Mouse (Mus musculus): ENCODE results near the gene Fignl1.

The Fignl1 gene

DNA sequence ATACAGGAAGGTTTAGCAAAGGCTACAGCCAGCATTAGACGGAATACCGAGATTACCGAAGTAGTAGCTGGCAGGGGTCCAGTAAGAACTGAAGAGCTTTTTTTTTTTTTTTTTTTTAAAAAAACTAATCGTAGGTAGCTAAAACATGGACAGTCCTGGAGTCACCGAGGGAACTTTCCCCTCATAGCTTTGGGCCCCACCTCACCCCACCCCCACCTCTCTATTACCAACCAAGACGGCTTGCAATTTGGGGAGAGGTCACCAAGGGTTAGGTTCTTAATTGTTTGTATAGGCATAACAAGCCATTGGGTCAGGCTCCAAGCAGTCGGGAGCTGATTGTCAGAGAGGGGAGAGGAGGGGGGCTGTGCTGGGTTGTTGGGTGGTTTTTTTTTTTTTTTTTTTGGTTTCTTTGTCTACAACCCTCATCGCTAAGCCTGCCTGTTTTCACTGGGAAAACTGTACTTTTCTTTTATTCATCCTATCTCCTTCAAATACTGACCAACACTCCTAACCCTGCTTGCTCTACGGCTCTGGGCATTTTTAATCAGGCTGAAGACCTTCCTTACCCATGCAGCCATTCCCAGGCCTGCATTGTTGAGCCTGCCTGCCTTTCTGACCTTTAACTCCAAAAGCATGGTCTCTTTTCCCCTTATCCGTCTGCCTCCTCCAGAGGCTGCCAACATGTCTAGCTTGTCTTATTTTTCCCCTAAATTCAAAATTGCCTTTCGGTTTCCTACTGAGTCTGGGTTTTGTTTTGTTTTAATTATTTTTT, 828 bp upstream of the Fignl1 start:
- no peak for DNase-seq (ENCODE audit: low read depth in 2 of 2, low spot score in 2 of 2)

DNA sequence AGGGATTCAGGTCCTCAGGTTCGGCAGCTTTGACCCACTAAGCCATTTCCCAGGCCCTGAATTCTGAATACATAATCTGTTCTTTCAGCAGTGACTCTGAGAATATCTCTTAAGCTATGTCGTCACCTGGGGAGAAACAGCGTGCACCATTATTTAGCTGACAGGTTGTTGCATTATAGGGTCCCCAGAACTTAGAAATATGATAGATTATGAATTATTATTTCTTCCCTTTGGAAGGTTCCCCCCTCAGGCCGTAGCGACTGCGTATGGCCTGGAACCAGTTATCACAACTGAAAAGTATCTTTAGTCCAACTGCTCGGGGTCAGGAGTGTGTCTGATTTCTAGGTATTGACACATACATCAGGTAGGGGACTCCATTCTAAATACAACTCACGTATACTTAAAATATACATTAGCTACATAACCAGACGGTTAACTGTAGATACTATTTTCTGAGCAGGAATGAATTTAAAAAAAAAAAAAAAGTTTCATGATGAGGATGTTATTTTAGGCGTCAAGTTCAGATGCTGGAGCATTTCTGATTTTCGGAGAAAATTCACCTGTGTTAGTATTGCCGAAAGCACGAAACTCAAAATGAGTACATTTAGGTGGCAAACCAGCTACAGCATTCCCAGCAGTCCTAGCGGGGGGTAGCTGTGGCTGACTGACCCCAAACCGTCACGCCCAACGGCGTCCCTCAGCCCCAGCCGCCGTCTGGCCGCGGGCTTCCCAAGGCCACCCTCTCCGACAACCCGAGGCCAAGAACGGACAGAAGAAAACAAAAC, 535 bp downstream of the Fignl1 start:
- no peak for DNase-seq (ENCODE audit: low read depth in 2 of 2, low spot score in 2 of 2)

DNA sequence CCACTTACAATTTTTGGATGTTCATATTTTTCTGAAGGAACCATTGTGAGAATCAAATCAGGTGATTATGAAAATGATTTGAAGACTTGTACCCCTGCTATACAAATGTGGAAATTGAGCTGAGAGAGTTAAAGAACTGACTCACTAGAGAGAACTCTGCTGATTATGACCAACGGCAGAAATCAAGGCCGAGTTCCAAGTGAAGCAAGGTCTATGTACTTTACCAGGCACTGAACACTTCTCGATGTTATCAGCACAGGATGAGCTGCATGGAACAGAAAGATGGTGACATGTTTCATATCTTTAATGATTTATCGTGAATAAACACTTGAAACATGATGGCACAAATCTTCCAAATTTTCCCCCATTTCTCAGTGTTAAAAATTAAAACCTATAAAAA, 2.8 kb downstream of the Fignl1 start:
- DNase-seq (ENCODE audit: low read depth in 2 of 2, low spot score in 2 of 2), result no peak

DNA sequence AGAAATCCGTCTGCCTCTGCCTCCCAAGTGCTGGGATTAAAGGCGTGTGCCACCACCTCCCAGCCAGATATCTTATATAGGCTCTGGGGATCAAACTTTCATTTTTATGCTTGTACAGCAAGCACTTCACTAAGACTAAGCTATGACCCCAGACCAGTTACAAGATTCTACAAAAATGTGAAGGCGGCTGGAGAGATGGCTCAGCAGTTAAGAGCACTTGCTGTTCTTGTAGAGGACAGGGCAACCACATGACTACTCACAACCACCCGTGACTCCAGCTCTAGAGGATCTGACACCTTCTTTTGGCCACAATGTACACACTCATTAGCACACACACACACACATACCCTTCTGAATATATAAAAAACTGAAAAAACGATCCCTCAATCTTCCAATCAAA, 4.3 kb downstream of the Fignl1 start:
- no peak for DNase-seq (ENCODE audit: low read depth in 2 of 2, low spot score in 2 of 2)

DNA sequence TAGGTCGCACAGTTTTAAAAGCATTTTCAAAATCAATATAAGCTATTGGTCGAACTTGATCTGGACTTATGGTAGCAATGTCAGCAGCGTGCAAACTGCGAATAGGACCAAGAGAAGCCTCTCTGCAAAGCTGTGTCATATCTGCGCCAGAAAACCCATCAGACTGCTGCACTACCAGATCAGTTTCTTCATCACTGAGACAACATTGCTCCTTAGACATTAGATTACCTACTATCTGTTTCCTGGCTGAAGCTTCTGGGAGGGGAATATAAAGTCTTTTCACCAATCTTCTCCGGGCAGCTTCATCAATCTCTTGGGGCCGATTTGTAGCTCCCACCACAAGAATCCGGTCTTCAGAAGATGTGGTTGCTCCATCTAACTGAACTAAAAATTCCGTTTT, 7.7 kb downstream of the Fignl1 start:
- no peak for DNase-seq (ENCODE audit: low read depth in 2 of 2, low spot score in 2 of 2)

DNA sequence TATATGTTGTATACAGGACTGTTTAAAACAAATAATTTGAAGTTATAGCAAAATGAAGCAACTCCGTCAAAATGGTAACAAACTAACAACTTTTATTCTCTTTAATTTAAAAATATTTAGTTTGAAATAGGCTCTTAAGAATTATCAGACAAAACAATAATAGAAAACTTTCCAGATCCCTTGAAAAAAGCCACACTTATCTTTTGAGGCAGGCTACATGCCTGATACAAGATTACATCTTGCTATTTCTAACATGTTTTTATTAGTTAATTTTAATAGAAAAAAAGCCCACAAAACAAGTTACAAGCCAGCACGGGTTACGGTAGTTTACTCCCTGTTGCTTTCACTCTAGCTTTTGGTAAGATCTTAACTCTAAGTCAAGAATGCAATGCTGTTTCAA, 8.5 kb downstream of the Fignl1 start:
- DNase-seq (ENCODE audit: low read depth in 2 of 2, low spot score in 2 of 2), result no peak

DNA sequence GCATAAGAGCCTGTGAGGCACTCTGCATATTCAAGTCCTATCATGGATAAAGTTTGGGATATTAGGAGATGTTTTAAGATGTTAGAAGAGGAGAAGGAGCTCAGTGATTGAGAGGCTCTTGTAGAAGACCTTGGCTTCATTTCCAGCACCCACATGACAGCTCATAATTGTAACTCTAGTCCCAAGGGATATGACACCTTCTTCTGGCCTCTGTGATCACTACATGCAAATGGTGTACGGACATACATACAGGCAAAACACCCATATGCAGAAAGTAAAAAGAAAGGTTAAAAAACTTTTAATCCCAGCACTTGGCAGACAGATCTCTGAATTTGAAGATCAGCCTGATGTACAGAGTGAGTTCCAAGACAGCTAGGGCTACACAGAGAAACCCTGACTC, 10.1 kb downstream of the Fignl1 start:
- DNase-seq (ENCODE audit: low read depth in 2 of 2, low spot score in 2 of 2), result no peak

DNA sequence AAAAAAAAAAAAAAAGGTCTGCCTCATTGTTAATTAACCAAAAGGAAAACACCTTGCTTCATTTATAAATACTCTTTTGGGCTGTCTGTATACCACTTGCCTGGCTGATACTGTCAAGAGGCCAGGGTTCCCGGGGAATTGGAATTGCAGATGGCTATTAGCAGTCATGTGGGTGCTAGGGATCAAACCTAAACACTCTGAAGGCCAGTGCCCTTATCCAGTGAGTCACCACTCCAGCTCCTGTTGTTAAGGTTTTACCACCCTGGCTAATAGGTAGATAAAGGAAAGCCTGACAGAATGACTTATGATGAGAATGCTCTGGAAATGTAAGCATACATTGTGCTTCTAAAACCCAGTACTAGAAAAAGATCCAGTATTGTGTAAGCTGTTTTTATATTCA, 14.1 kb downstream of the Fignl1 start:
- DNase-seq (ENCODE audit: low read depth in 2 of 2, low spot score in 2 of 2), result no peak

DNA sequence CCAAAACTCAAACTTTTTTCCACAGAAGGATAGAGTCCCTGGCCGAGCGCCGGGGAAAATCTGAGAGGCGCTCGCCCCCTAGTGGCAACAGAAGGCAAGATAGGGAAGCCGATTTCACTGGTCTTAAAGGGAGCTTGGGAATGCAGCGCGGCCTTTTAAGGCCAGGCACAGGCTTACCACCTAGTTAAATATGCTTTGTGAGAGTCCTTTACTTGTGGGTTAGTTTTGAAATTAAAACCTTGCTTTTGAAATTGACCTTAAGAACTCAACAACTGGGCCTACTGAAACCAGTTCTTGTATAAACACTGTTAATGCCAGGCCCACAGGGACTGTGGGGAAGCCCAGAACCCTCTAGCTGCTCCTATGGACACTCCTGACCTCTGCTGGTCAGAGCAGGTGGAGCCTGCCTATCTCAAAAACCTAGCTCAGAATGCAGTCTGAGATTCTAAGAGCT, 20.2 kb downstream of the Fignl1 start:
- peak; percentile 60 to 71 for DNase-seq (ENCODE audit: low read depth in 2 of 2, low spot score in 2 of 2)

DNA sequence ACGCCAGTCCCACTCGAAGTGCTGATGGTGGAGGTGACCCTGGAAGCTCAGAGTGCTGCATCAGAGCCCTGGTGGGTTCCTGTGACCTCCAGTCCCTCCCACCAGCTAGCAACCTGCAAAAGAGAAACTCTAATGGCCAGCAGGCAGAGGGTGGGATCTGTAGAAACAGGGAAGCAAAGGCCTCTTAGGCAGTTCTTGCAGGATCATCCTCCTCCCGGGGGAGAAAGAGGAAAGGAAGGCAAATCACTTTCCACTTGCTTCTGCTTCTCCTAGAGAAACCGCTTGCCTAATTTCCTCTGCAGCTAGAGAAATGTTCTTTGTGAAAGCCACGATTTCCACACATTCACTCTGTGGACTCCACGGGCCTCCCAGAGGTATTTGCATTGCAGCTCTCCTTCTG, 23.3 kb downstream of the Fignl1 start:
- no peak for DNase-seq (ENCODE audit: low read depth in 2 of 2, low spot score in 2 of 2)

DNA sequence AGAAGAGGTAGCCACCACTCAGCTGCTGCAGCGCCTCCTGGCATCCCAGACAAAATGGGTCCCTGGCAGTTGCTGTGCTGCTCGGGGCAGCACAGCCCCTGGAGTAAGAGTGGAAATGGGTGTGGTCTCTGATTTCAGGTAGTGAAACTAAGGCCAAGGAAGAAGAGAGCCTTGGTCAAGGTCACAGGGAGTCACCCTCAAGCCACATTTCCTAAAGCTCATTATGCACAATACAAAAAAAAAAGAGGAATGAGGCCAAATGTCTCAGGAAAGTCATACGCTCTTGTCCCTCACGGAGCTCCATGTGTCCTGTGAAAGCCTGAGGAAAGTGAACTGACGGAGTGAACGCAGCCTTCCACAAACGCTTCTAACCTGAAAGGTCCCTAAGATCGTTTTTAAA, 27.0 kb downstream of the Fignl1 start:
- no peak for DNase-seq (ENCODE audit: low read depth in 2 of 2, low spot score in 2 of 2)

DNA sequence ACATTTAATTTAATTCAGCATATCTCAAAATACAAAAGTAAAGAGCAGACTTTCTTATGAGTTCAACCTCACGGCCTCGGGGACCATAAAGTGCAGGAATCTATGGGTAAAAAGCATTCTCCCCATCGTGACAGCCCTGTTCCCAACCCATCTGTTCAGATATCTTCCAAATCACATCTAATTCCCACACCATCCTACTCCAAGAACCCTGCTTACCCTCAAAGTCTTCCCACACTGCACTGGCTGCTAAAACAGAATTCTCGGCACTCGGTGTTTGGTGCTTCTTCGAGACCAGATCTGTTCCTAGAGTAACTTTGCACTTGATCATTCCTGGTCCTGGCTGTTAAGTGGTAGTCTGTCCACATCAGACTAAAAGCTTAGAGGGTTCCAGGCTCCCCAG, 30.4 kb downstream of the Fignl1 start:
- no peak for DNase-seq (ENCODE audit: low read depth in 2 of 2, low spot score in 2 of 2)

DNA sequence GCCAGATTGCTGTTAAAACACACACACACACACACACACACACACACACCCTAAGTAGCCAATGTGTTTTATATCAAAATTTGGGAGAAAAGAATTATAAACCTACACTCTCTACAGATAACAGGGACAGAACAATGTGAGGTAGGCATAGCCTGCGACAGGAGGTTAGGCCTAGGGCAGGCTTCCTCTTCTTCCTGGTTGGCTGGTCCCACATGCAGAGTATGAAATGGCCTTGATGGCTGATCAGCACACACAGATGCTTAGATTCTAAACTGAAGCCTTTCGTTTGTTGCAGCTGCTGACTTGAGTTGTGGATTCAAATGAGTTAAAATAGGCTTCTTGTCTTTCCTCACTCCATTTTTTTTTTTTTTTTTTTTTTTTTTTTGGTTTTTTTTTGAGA, 31.0 kb downstream of the Fignl1 start:
- DNase-seq (ENCODE audit: low read depth in 2 of 2, low spot score in 2 of 2), result no peak

DNA sequence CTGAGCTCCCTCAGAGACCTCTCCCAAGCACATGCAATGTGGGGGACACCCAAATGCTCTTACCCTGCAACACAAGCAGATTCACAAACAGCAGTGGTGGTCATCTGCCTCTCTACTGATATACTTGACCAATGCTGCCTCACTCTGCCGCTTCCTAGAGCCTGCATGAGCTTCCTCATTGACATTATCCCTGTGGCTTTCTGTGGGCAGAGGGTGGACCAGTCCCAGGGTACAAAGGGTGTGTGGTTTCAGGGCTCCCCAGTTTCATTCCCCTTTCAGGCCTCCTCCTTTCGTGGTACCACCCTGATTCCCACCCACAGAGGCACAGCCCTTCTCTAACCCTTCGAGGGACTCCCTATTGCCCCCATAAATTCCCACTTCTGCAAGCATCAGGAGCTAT, 31.5 kb downstream of the Fignl1 start:
- no peak for DNase-seq (ENCODE audit: low read depth in 2 of 2, low spot score in 2 of 2)

DNA sequence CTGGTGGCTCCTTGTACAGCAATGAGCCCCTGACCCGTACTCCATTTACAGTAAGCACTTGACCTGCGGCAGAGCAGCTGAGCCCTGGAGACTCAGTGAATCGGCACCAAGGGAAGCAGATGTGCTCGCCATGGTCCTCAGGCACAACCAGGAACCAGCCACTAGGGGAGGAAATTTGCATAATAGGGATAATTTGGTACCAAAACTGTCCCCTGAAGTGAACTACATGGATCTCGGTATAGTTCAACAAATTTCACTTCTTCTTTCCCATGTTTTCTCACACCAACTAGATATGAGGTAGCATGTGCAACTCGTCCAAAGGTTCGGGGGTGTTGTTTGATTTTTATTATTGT, 32.0 kb downstream of the Fignl1 start:
- no peak for DNase-seq (ENCODE audit: low read depth in 2 of 2, low spot score in 2 of 2)

DNA sequence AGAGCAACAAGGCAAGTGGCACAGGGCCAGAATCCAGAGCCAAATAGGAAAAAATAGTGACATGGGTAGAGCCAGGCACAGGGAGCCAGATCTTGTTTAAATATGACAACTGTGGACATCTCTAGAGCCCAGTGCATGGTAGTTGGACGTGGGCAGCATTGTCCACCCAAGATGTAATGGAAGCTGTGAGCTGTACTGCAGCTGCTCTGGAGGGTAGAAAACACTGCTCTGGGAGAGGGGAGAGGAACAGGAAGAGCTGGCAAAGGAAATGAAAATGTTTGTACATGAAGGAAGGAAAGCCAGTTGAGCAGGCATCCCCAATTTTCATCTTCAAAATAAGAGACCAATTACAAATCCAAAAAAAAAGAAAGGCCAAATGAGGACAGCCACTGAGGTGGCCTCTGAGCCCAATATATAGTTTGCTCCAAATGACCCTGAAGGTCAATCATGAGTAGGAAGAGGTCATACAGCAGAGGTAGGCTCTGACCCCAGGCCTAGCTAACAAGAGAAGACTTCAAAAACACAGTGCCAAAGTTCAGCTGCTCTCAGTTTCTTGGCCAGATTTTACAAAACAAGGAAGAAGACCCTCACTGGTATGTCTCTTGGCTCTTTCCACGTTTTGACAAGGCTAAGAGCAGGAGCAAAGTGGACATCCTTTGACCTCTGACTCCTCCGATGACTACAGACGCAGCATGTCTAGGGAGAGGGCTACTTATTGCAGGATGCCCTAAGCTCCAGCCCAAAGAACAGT, 32.5 kb downstream of the Fignl1 start:
- DNase-seq (ENCODE audit: low read depth in 2 of 2, low spot score in 2 of 2), result no peak

DNA sequence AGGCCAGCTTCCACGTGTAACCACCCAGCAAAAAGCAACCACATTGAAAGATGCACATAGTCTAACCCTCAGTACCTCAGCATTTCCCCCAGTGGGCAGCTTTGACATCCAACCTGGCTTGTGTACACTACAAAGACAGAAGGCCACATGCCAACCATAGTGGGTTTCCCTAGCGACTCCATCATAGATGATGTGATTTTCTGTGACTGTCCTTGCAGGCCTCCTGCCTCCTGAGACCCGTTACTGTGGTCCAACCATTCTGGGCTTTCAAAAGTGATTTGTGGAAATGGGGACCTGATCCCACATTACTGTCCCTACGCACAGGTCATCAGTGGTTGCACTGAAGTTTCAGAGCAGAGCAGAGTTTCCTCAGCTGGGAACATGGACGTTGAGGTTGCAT, 33.9 kb downstream of the Fignl1 start:
- no peak for DNase-seq (ENCODE audit: low read depth in 2 of 2, low spot score in 2 of 2)

DNA sequence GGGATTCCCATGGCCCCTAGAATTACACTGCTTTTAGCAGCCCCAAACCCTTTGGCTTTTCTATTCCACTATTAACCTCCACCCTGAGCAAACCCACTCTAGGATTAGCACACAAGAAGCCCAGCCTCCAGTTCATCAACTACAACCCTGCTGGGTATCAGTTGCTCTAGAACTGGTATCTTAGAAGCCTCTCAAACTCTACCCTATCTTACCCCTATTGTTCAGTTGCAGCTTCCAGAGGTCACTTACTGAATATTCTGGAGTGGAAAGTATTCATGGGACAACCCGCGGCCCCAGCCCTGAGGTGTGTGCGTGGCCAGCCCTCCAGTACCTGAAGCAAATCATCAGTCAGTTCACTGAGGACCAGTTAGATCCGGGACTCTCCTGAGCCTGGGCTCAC, 34.4 kb downstream of the Fignl1 start:
- DNase-seq (ENCODE audit: low read depth in 2 of 2, low spot score in 2 of 2), result no peak

DNA sequence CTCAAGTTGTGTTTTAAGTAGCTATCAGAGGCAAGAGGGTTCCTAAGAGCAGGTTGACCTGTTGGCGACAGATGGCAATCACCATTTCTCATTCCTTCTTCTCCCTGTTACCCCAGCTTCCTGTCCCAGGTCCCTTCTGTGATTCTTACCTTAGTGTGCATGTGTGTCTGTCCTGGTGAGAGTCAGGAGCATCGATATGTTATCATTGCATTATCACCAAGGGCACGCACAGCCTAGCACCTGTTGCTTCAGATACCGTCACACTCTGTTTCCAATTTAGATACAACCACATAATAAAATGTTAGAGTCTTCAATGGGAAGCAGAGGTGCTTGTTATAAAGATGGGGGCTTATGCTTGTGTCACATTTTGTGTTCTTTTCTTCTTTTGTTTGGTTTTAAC, 36.6 kb downstream of the Fignl1 start:
- no peak for DNase-seq (ENCODE audit: low read depth in 2 of 2, low spot score in 2 of 2)

DNA sequence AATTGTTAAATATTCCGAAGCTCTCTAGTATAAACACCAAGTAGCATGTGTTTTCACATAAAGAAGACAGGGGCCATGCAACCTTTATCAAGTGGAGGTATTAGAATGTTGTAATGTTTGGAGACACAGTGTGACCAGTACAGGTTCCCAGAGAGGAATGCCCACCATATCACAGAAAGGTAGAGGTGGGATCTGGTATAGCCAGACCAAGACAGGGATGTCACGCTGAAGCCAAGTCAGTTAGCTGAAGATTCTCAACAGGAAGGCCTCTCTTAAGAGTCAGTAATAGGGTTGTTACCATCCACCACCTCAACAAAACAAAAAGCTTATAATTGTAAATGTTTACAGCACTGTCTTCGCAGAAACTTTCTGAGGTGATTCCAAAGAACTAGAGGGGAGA, 38.1 kb downstream of the Fignl1 start:
- no peak for DNase-seq (ENCODE audit: low read depth in 2 of 2, low spot score in 2 of 2)

DNA sequence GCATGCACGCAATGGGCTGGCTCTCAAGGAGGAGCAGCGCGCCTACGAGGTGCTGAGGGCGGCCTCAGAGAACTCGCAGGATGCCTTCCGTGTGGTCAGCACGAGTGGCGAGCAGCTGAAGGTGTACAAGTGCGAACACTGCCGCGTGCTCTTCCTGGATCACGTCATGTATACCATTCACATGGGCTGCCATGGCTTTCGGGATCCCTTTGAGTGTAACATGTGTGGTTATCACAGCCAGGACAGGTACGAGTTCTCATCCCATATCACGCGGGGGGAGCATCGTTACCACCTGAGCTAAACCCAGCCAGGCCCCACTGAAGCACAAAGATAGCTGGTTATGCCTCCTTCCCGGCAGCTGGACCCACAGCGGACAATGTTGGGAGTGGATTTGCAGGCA, 39.5 kb downstream of the Fignl1 start:
- DNase-seq (ENCODE audit: low read depth in 2 of 2, low spot score in 2 of 2), result no peak

DNA sequence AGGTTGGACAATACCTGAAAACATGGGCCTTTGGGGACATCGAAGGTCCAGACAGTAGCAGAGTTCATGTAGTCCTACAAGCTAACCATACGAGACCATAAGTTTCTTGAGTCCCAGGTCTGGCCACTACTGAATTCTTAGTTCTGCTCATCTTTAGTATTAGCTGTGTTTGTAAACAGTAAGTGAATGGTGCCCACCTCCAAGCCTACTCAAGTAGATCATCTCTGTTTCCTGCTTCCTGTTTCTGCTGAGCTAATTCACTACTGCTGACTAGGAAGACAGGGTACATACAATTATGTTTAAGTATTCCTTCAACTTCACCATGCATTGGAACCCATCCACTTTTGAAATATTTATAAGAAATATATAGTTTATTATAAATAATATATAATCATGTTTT, 40.7 kb downstream of the Fignl1 start:
- DNase-seq (ENCODE audit: low read depth in 2 of 2, low spot score in 2 of 2), result no peak
